Comparison of ENCODE assay signal across 10 mouse cellular contexts in the genomic region with DNA sequence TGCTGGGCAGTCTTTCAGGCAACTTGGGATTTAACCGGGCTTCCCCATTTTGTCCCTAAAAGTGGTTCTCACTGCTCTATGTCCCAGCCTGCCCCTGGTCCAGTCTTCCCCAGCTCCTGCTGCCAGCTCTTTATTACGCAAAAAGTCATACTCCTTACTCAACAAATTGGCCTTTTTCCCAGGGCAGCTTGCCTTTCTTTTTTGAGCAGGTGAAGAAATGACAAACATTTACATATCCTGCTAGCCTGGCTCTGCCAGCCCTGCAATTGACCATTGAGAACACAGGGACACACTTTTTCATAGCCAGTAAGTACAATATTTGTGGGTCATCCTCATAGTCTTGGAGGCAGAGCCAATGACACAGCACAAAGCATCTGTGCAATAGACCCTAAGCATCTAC. TPM values are rescaled to one million over a fixed set of nuclear protein-coding genes. Genes with fewer than 3 reads are reported as not detected.
DNase-seq lines count a peak whose midpoint lies in the region; ATAC-seq and TF ChIP-seq lines count a peak whose summit lies in the region.
"Had no signal": no experiment of that assay in that cellular context is flagged by ENCODE, and none has a peak within 500 bp of the region (broad histone marks: within the 10 kb centered on the region; RNA-seq: fewer than 3 reads in every experiment).

No protein-coding gene starts in this region.

- no peak for ATAC-seq in kidney, embryonic 14.5 days (ENCODE audit: low FRiP score, low TSS enrichment)
- ATAC-seq in lung, embryonic 14.5 days (ENCODE audit: insufficient read depth), result no peak
- no peak for ATAC-seq in frontal cortex, adult (ENCODE audit: low TSS enrichment)

- 89% methylated on average over 2 of the region's 2 CpGs for WGBS in kidney, embryonic 14.5 days
- 88% methylated on average over 2 of the region's 2 CpGs for WGBS in lung, embryonic 14.5 days

- H3K27ac ChIP-seq in kidney, embryonic 14.5 days (ENCODE audit: low read depth, low read length), result no peak overlapping the region
- no peak overlapping the region for H3K27ac ChIP-seq in lung, embryonic 14.5 days (ENCODE audit: low read depth)
- H3K27ac ChIP-seq: hindbrain, embryonic 13.5 days had no signal

- no peaks in the 10 kb centered on the region for H3K36me3 ChIP-seq in kidney, embryonic 14.5 days (ENCODE audit: control insufficient read depth, insufficient read depth, low read length)
- H3K36me3 ChIP-seq in lung, embryonic 14.5 days (ENCODE audit: insufficient read depth), result no peaks in the 10 kb centered on the region
- H3K36me3 ChIP-seq: hindbrain, embryonic 13.5 days had no signal

- H3K9me3 ChIP-seq in kidney, embryonic 14.5 days (ENCODE audit: control insufficient read depth, low read length), result no peaks in the 10 kb centered on the region
- H3K9me3 ChIP-seq in lung, embryonic 14.5 days (ENCODE audit: low read depth, low read length), result no peaks in the 10 kb centered on the region
- H3K9me3 ChIP-seq: hindbrain, embryonic 13.5 days had no signal

- H3K27me3 ChIP-seq in kidney, embryonic 14.5 days (ENCODE audit: control insufficient read depth, insufficient read depth, low read length), result no peaks in the 10 kb centered on the region
- H3K27me3 ChIP-seq in lung, embryonic 14.5 days (ENCODE audit: insufficient read depth, low read length), result no peaks in the 10 kb centered on the region
- H3K27me3 ChIP-seq: hindbrain, embryonic 13.5 days had no signal

- no peak overlapping the region for H3K4me2 ChIP-seq in kidney, embryonic 14.5 days (replicated peaks; ENCODE audit: low read depth, low read length)
- H3K4me2 ChIP-seq in lung, embryonic 14.5 days, result no peak overlapping the region
- H3K4me2 ChIP-seq: hindbrain, embryonic 13.5 days had no signal

- no peak for TF ChIP-seq CTCF in lung, embryonic 14.5 days (IDR thresholded peaks at IDR 0.05; ENCODE audit: low read depth)

- H3K9ac ChIP-seq in kidney, embryonic 14.5 days (ENCODE audit: low read depth, low read length), result no peak overlapping the region
- H3K9ac ChIP-seq in lung, embryonic 14.5 days, result no peak overlapping the region
- H3K9ac ChIP-seq: hindbrain, embryonic 13.5 days had no signal

- H3K4me1 ChIP-seq in kidney, embryonic 14.5 days (ENCODE audit: control insufficient read depth, insufficient read depth, low read length), result no peaks in the 10 kb centered on the region
- H3K4me1 ChIP-seq in lung, embryonic 14.5 days (ENCODE audit: insufficient read depth), result no peaks in the 10 kb centered on the region
- H3K4me1 ChIP-seq: hindbrain, embryonic 13.5 days had no signal

- DNase-seq in kidney, adult 11 months, result peak; percentile 21
- DNase-seq in Muller cell, postnatal 12 days (ENCODE audit: inconsistent ontology term), result peak; percentile 39
- peak; percentile 58 for DNase-seq in adrenal gland, adult 8-10 months
- peak; percentile 33 for DNase-seq in lung, embryonic 14.5 days
- no peak for DNase-seq in embryo, embryonic 10 days (ENCODE audit: low spot score)
- DNase-seq: thymus, postnatal 25 days had no signal

- H3K4me3 ChIP-seq in kidney, embryonic 14.5 days (ENCODE audit: low read length), result no peak overlapping the region
- H3K4me3 ChIP-seq in lung, embryonic 14.5 days (ENCODE audit: low read depth, low read length), result no peak overlapping the region
- H3K4me3 ChIP-seq: hindbrain, embryonic 13.5 days had no signal

RNA-seq across cellular contexts. Expression of a gene that starts 10.2 kb away (rescaled TPM):
- polyA plus RNA-seq in kidney, embryonic 14.5 days (2014; fragmentation: Nextera tagmentation; extraction: Ambion mirVana), result not detected in 2 replicates
- under 1 TPM in 3 of 4 experiments, not detected in 1; 0.17 to 0.35 (median 0.22) TPM for total RNA-seq in adrenal gland, adult 8-10 months (2022)
- 0.05 and 0.11 TPM in 2 replicates for polyA plus RNA-seq in lung, embryonic 14.5 days (2014; fragmentation: Nextera tagmentation; extraction: Ambion mirVana)
- total RNA-seq: megakaryocyte, adult 5-6 weeks had no signal
